Mouse (Mus musculus) MEL (cell line): ENCODE measurements around the gene Rbsn. TPM values are rescaled to one million over a fixed set of nuclear protein-coding genes. Genes with fewer than 3 reads are reported as not detected.

Source experiments
- DNase-seq: peaks from one replicate; pipeline ENCODE4 v3.0.0; 2011; ENCODE audit warnings: low read depth, low spot score
- H3K27ac ChIP-seq: 2 replicates; pipeline ENCODE4 v1.5.1; 2012; ENCODE audit warnings: low read depth, mild to moderate bottlenecking, control low read depth, low read length, moderate library complexity; ENCODE audit not compliant: control insufficient read depth
- H3K27me3 ChIP-seq, 2 experiments: fragments of 150-350 bp in 1 of 2; sonication (generic) in 1 of 2; 2 replicates each; pipeline ENCODE4 v1.6.1; 2012; ENCODE audit warnings: low read length in 2 of 2, mild to moderate bottlenecking in 2 of 2, improper control_type of control experiment in 1 of 2, moderate library complexity in 1 of 2; ENCODE audit not compliant: insufficient read depth in 2 of 2, control insufficient read depth in 1 of 2
- H3K36me3 ChIP-seq, 2 experiments: 2 replicates each; pipeline ENCODE4 v1.6.1; 2012 to 2014; ENCODE audit warnings: low read length in 2 of 2, improper control_type of control experiment in 1 of 2, inconsistent platforms in 1 of 2, mild to moderate bottlenecking in 1 of 2; ENCODE audit not compliant: insufficient read depth in 2 of 2, control insufficient read depth in 1 of 2
- H3K4me1 ChIP-seq, 2 experiments: fragments of 150-350 bp in 1 of 2; sonication (generic) in 1 of 2; 2 replicates each; pipeline ENCODE4 v1.6.1; 2012; ENCODE audit warnings: low read length in 2 of 2, improper control_type of control experiment in 1 of 2, mild to moderate bottlenecking in 1 of 2; ENCODE audit not compliant: insufficient read depth in 2 of 2, control insufficient read depth in 1 of 2
- H3K4me3 ChIP-seq, 2 experiments: fragments of 150-350 bp in 1 of 2; sonication (generic) in 1 of 2; 2 replicates each; pipeline ENCODE4 v1.5.1; 2012; ENCODE audit warnings: low read depth in 2 of 2, low read length in 2 of 2, mild to moderate bottlenecking in 2 of 2, moderate library complexity in 2 of 2, control low read depth in 1 of 2, improper control_type of control experiment in 1 of 2; ENCODE audit not compliant: control insufficient read depth in 1 of 2, insufficient read depth in 1 of 2
- H3K79me2 ChIP-seq: 2 replicates; pipeline ENCODE4 v1.6.1; 2012; ENCODE audit warnings: mild to moderate bottlenecking, low read length, moderate library complexity; ENCODE audit not compliant: control insufficient read depth, poor library complexity, insufficient read depth
- H3K9ac ChIP-seq: 2 replicates; pipeline ENCODE4 v1.6.1; 2012; ENCODE audit warnings: low read depth, mild to moderate bottlenecking, control low read depth, low read length, moderate library complexity; ENCODE audit not compliant: control insufficient read depth, poor library complexity, severe bottlenecking
- H3K9me3 ChIP-seq: fragments of 150-350 bp; sonication (generic); replicated peaks from 2 replicates; pipeline ENCODE4 v1.6.1; 2012; ENCODE audit warnings: mild to moderate bottlenecking, low read length, improper control_type of control experiment, moderate library complexity; ENCODE audit not compliant: insufficient read depth
- BHLHE40 ChIP-seq: IDR thresholded peaks from 2 replicates; pipeline ENCODE4 v1.6.1; 2012; ENCODE audit warnings: low read depth, mild to moderate bottlenecking, inconsistent platforms, low read length, improper control_type of control experiment, borderline replicate concordance
- CHD1 ChIP-seq: IDR thresholded peaks from 2 replicates; pipeline ENCODE4 v1.6.1; 2012; ENCODE audit warnings: low read depth, mild to moderate bottlenecking, inconsistent platforms, low read length, improper control_type of control experiment
- CHD2 ChIP-seq: IDR thresholded peaks from 2 replicates; pipeline ENCODE4 v1.6.1; 2011; ENCODE audit warnings: low read length, improper control_type of control experiment
- E2F4 ChIP-seq: IDR thresholded peaks from 2 replicates; pipeline ENCODE4 v1.6.1; 2011; ENCODE audit warnings: low read depth, low read length, improper control_type of control experiment, borderline replicate concordance
- GATA1 ChIP-seq: IDR thresholded peaks from 2 replicates; pipeline ENCODE4 v1.6.1; 2011; ENCODE audit warnings: low read depth, low read length, improper control_type of control experiment
- JUND ChIP-seq: IDR thresholded peaks from 2 replicates; pipeline ENCODE4 v1.6.1; 2011; ENCODE audit warnings: low read depth, mild to moderate bottlenecking, improper control_type of control experiment, low read length
- KAT2A ChIP-seq: conservative IDR thresholded peaks from 2 replicates; pipeline ENCODE4 v1.6.1; 2012; ENCODE audit warnings: low read depth, low read length, improper control_type of control experiment, inconsistent platforms
- MAFK ChIP-seq: IDR thresholded peaks from 2 replicates; pipeline ENCODE4 v1.6.1; 2011; ENCODE audit warnings: low read depth, mild to moderate bottlenecking, low read length, improper control_type of control experiment, borderline replicate concordance
- MAX ChIP-seq: IDR thresholded peaks from 2 replicates; pipeline ENCODE4 v1.6.1; 2011; ENCODE audit warnings: low read length, improper control_type of control experiment
- MAZ ChIP-seq: IDR thresholded peaks from 2 replicates; pipeline ENCODE4 v1.6.1; 2012; ENCODE audit warnings: low read depth, mild to moderate bottlenecking, inconsistent platforms, low read length, improper control_type of control experiment
- MXI1 ChIP-seq: IDR thresholded peaks from 2 replicates; pipeline ENCODE4 v1.6.1; 2011; ENCODE audit warnings: mild to moderate bottlenecking, low read depth, low read length, improper control_type of control experiment
- MYB ChIP-seq: IDR thresholded peaks from 2 replicates; pipeline ENCODE4 v1.6.1; 2011; ENCODE audit warnings: mild to moderate bottlenecking, low read depth, low read length, improper control_type of control experiment
- NELFE ChIP-seq: IDR thresholded peaks from 2 replicates; pipeline ENCODE4 v1.6.1; 2011; ENCODE audit warnings: low read depth, low read length, improper control_type of control experiment
- POLR2AphosphoS5 ChIP-seq: IDR thresholded peaks from 2 replicates; pipeline ENCODE4 v1.6.1; 2012; ENCODE audit warnings: low read depth, borderline replicate concordance, mild to moderate bottlenecking, inconsistent platforms, low read length, moderate library complexity, mixed read lengths
- RCOR1 ChIP-seq: IDR thresholded peaks from 2 replicates; pipeline ENCODE4 v1.6.1; 2012; ENCODE audit warnings: low read depth, mild to moderate bottlenecking, inconsistent platforms, low read length, improper control_type of control experiment
- SMC3 ChIP-seq: IDR thresholded peaks from 2 replicates; pipeline ENCODE4 v1.6.1; 2011; ENCODE audit warnings: low read depth, low read length, improper control_type of control experiment
- TAL1 ChIP-seq: IDR thresholded peaks from 2 replicates; pipeline ENCODE4 v1.6.1; 2012; ENCODE audit warnings: mild to moderate bottlenecking, inconsistent platforms, low read length, moderate library complexity, mixed read lengths
- TBP ChIP-seq: IDR thresholded peaks from 2 replicates; pipeline ENCODE4 v1.8.0; 2011; ENCODE audit warnings: low read depth, low read length, improper control_type of control experiment
- ZC3H11A ChIP-seq: IDR thresholded peaks from 2 replicates; pipeline ENCODE4 v1.6.1; 2012; ENCODE audit warnings: low read depth, mild to moderate bottlenecking, inconsistent platforms, low read length, improper control_type of control experiment
- ZKSCAN1 ChIP-seq: IDR thresholded peaks from 2 replicates; pipeline ENCODE4 v1.6.1; 2012; ENCODE audit warnings: low read depth, mild to moderate bottlenecking, inconsistent platforms, low read length, improper control_type of control experiment, moderate library complexity
- ZMIZ1 ChIP-seq: IDR thresholded peaks from 2 replicates; pipeline ENCODE4 v1.6.1; 2012; ENCODE audit warnings: low read depth, mild to moderate bottlenecking, inconsistent platforms, low read length, improper control_type of control experiment, moderate library complexity
- ZNF384 ChIP-seq: IDR thresholded peaks from 2 replicates; pipeline ENCODE4 v1.6.1; 2012; ENCODE audit warnings: low read depth, mild to moderate bottlenecking, inconsistent platforms, low read length, improper control_type of control experiment
- polyA plus RNA-seq, 2 experiments: library from polyadenylated mRNA; stranded (reverse) in 1 of 2; unstranded in 1 of 2; fragments of >175 nt in 1 of 2; fragments of >200 nt in 1 of 2; gene quantifications; 2 replicates each; pipeline versions ENCODE4 v1.2.1 to v1.2.4; 2012; ENCODE audit warnings: low replicate concordance in 2 of 2, low read depth in 1 of 2; ENCODE audit not compliant: insufficient read length in 2 of 2, insufficient read depth in 1 of 2, missing spikeins in 1 of 2
- total RNA-seq: library from RNA; depleted of rRNA; stranded (reverse); fragments of 300-350 nt; gene quantifications from 2 replicates; pipeline ENCODE4 v1.2.3, GENCODE M21; 2012

Gene Rbsn
- total and polyA plus RNA-seq, 3 experiments = 16.1 to 16.3 TPM; not detected in 1

GRCm38 (mm10) chr6:92231762-92232161, 17.0 kb upstream of the Rbsn start:
- Histone ChIP-seq H3K4me3 (no peak overlapping the region), H3K79me2 (no peaks in the 10 kb centered on the region), H3K9me3 (no peaks in the 10 kb centered on the region), H3K27ac (no peak overlapping the region), H3K36me3 (no peaks in the 10 kb centered on the region), H3K4me1 (no peaks in the 10 kb centered on the region), H3K27me3 (peaks cover 4 to 5% of the 10 kb centered on the region in 2 experiments; a peak in 3 of 4 replicates), H3K9ac (no peak overlapping the region)
- DNase-seq = no peak
- TF ChIP-seq CHD1 (no peak), MAX (no peak), E2F4 (no peak), TAL1 (no peak), ZKSCAN1 (no peak)

- no peak for DNase-seq
- Histone ChIP-seq H3K4me3 (no peak overlapping the region), H3K27ac (no peak overlapping the region), H3K9ac (no peak overlapping the region), H3K9me3 (no peaks in the 10 kb centered on the region), H3K4me1 (no peaks in the 10 kb centered on the region), H3K36me3 (no peaks in the 10 kb centered on the region), H3K79me2 (no peaks in the 10 kb centered on the region), H3K27me3 (peaks cover 5% of the 10 kb centered on the region in 2 experiments; a peak in 3 of 4 replicates)
- TF ChIP-seq RCOR1 (no peak), JUND (no peak), NELFE (no peak), POLR2AphosphoS5 (no peak), MAZ (no peak), E2F4 (no peak), GATA1 (no peak), SMC3 (no peak), ZMIZ1 (no peak), ZNF384 (no peak), MXI1 (no peak), CHD2 (no peak), TBP (no peak), ZC3H11A (no peak), CHD1 (no peak), MYB (no peak), MAFK (no peak), BHLHE40 (no peak), TAL1 (no peak), KAT2A (no peak)
Observed at GRCm38 (mm10) chr6:92231356-92231755, 16.6 kb upstream of the Rbsn start.
